Mouse (Mus musculus) bone marrow macrophage, adult 2 months (primary cell): Measurements from ENCODE around the gene Olfr568.

Experiments used
- CTCF ChIP-seq: IDR thresholded peaks from 2 replicates; pipeline ENCODE4 v1.5.1; 2012; ENCODE audit warnings: low read depth, mild to moderate bottlenecking, low read length, moderate library complexity
- POLR2A ChIP-seq: IDR thresholded peaks from 2 replicates; pipeline ENCODE4 v1.6.1; 2012; ENCODE audit warnings: mild to moderate bottlenecking, low read depth, low read length, borderline replicate concordance

GRCm38 (mm10) chr7:102858665-102859064 is 18.3 kb upstream of the Olfr568 start, which contains the start of gene Olfr566:
- TF ChIP-seq POLR2A (no peak), CTCF (no peak)
